Mouse (Mus musculus) embryonic fibroblast, embryonic 13.5 days (primary cell): Measurements from ENCODE around the gene Axdnd1.

Experiments used
- CTCF ChIP-seq: IDR thresholded peaks from 2 replicates; pipeline ENCODE4 v1.5.1; 2011; ENCODE audit warnings: mild to moderate bottlenecking, control low read depth, low read length, moderate library complexity, borderline replicate concordance; ENCODE audit not compliant: insufficient read depth
- POLR2A ChIP-seq: IDR thresholded peaks from 2 replicates; pipeline ENCODE4 v1.6.1; 2011; ENCODE audit warnings: low read depth, mild to moderate bottlenecking, control low read depth, low read length, moderate library complexity

- no peak for TF ChIP-seq CTCF
- no peak for TF ChIP-seq POLR2A
These were observed 12.5 kb upstream of the Axdnd1 start for GRCm38 (mm10) chr1:156433497-156433896.
